In the genomic region with DNA sequence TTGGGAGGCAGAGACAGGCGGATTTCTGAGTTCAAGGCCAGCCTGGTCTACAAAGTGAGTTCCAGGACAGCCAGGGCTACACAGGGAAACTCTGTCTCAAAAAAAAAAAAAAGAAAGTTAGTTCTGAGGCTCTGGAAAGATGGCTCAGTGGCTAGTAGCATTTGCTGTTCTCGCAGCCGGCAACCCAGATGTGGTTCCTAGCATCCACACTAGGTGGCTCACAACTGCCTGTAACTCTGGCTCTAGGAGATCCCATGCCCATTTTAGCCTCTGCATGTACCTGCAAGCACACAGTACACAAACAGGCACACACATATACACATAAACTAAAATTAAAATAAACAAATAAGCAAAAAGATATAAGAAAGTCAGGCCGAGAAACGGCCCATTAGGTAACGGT, we compare ENCODE assay signal across 9 mouse cellular contexts. TPM values are rescaled to one million over a fixed set of nuclear protein-coding genes. Genes with fewer than 3 reads are reported as not detected.
DNase-seq lines count a peak whose midpoint lies in the region; ATAC-seq and TF ChIP-seq lines count a peak whose summit lies in the region.
"Had no signal": no experiment of that assay in that cellular context is flagged by ENCODE, and none has a peak within 500 bp of the region (broad histone marks: within the 10 kb centered on the region; RNA-seq: fewer than 3 reads in every experiment).

No protein-coding gene starts in this region.

- no peak overlapping the region for H3K4me2 ChIP-seq in heart, postnatal 0 days (ENCODE audit: low read depth, low read length)
- H3K4me2 ChIP-seq in heart, embryonic 11.5 days, result no peak overlapping the region
- H3K4me2 ChIP-seq: hindbrain, embryonic 15.5 days had no signal

- H3K27ac ChIP-seq in heart, postnatal 0 days (ENCODE audit: low read depth), result no peak overlapping the region
- H3K27ac ChIP-seq in heart, embryonic 11.5 days (ENCODE audit: low read depth, low read length), result no peak overlapping the region
- H3K27ac ChIP-seq in thymus, adult 2 months (ENCODE audit: control insufficient read depth, insufficient read depth, low read length), result no peak overlapping the region
- no peak overlapping the region for H3K27ac ChIP-seq in midbrain, embryonic 10.5 days (replicated peaks)
- H3K27ac ChIP-seq: hindbrain, embryonic 15.5 days had no signal

- peak; percentile 52 for TF ChIP-seq CTCF in heart, postnatal 0 days (IDR thresholded peaks at IDR 0.05; ENCODE audit: low read depth)
- TF ChIP-seq CTCF in thymus, adult 2 months (IDR thresholded peaks at IDR 0.05; ENCODE audit: borderline replicate concordance, control insufficient read depth, extremely low read depth, insufficient read depth, low read length, poor library complexity), result no peak

- ATAC-seq in heart, postnatal 0 days (ENCODE audit: insufficient read depth, low read depth), result no peak
- ATAC-seq in heart, embryonic 11.5 days (replicated peaks; ENCODE audit: insufficient number of reproducible peaks, low FRiP score, low TSS enrichment), result no peak
- peak; percentile 69; the same call in 1 of the 2 replicates for ATAC-seq in common myeloid progenitor, adult 5-6 weeks (replicated peaks; ENCODE audit: low read depth, poor library complexity, severe bottlenecking)

- no peaks in the 10 kb centered on the region for H3K9me3 ChIP-seq in heart, postnatal 0 days (replicated peaks; ENCODE audit: control insufficient read depth, low read length)
- no peaks in the 10 kb centered on the region for H3K9me3 ChIP-seq in heart, embryonic 11.5 days (replicated peaks; ENCODE audit: control insufficient read depth, low read length)
- no peaks in the 10 kb centered on the region for H3K9me3 ChIP-seq in midbrain, embryonic 10.5 days (replicated peaks)
- H3K9me3 ChIP-seq: hindbrain, embryonic 15.5 days had no signal

- intact Hi-C loops in left cerebral cortex, postnatal 14 days (cut with DNase I), result no loop called here

- H3K4me1 ChIP-seq in heart, postnatal 0 days (ENCODE audit: control insufficient read depth, insufficient read depth), result no peaks in the 10 kb centered on the region
- no peaks in the 10 kb centered on the region for H3K4me1 ChIP-seq in heart, embryonic 11.5 days (ENCODE audit: control insufficient read depth, insufficient read depth, low read length)
- no peaks in the 10 kb centered on the region for H3K4me1 ChIP-seq in thymus, adult 2 months (replicated peaks; ENCODE audit: control insufficient read depth, insufficient read depth, low read length)
- no peaks in the 10 kb centered on the region for H3K4me1 ChIP-seq in midbrain, embryonic 10.5 days
- H3K4me1 ChIP-seq: hindbrain, embryonic 15.5 days had no signal

- no peak overlapping the region for H3K9ac ChIP-seq in heart, postnatal 0 days (replicated peaks; ENCODE audit: low read depth, low read length)
- no peak overlapping the region for H3K9ac ChIP-seq in heart, embryonic 11.5 days (ENCODE audit: low read depth, low read length)
- H3K9ac ChIP-seq: hindbrain, embryonic 15.5 days had no signal

- TF ChIP-seq EP300 in heart, postnatal 0 days (IDR thresholded peaks at IDR 0.05; ENCODE audit: low read depth), result no peak

- no peak overlapping the region for H3K4me3 ChIP-seq in heart, postnatal 0 days (ENCODE audit: low read depth, low read length)
- no peak overlapping the region for H3K4me3 ChIP-seq in heart, embryonic 11.5 days (ENCODE audit: low read depth, low read length)
- no peak overlapping the region for H3K4me3 ChIP-seq in thymus, adult 2 months (ENCODE audit: control insufficient read depth, insufficient read depth, low read length)
- no peak overlapping the region for H3K4me3 ChIP-seq in midbrain, embryonic 10.5 days
- H3K4me3 ChIP-seq: hindbrain, embryonic 15.5 days had no signal

- no peak for TF ChIP-seq POLR2A in thymus, adult 2 months (IDR thresholded peaks at IDR 0.05; ENCODE audit: control insufficient read depth, extremely low read depth, insufficient read depth, low read length, poor library complexity)

- H3K36me3 ChIP-seq in heart, postnatal 0 days (replicated peaks; ENCODE audit: control insufficient read depth, insufficient read depth, low read length), result peaks cover 91% of the 10 kb centered on the region
- peaks cover 26% of the 10 kb centered on the region for H3K36me3 ChIP-seq in heart, embryonic 11.5 days (ENCODE audit: control insufficient read depth, insufficient read depth, low read length)
- H3K36me3 ChIP-seq in thymus, adult 2 months (ENCODE audit: control insufficient read depth, insufficient read depth, low read length), result peaks cover 44% of the 10 kb centered on the region
- H3K36me3 ChIP-seq in midbrain, embryonic 10.5 days, result peaks cover 94% of the 10 kb centered on the region

- H3K27me3 ChIP-seq in heart, postnatal 0 days (ENCODE audit: control insufficient read depth, insufficient read depth, low read length), result no peaks in the 10 kb centered on the region
- H3K27me3 ChIP-seq in heart, embryonic 11.5 days (ENCODE audit: control insufficient read depth, insufficient read depth, low read length), result no peaks in the 10 kb centered on the region
- H3K27me3 ChIP-seq in thymus, adult 2 months (ENCODE audit: control insufficient read depth, insufficient read depth, low read length), result no peaks in the 10 kb centered on the region
- no peaks in the 10 kb centered on the region for H3K27me3 ChIP-seq in midbrain, embryonic 10.5 days (ENCODE audit: low read depth, poor library complexity, severe bottlenecking)
- H3K27me3 ChIP-seq: hindbrain, embryonic 15.5 days had no signal

- 73% methylated on average over 6 of the region's 6 CpGs for WGBS in heart, postnatal 0 days
- 84% methylated on average over 6 of the region's 6 CpGs for WGBS in heart, embryonic 11.5 days (ENCODE audit: insufficient replicate concordance)
- WGBS in thymus, adult 2 months, result 97% methylated on average over 6 of the region's 6 CpGs
- WGBS in midbrain, embryonic 10.5 days, result 82% methylated on average over 6 of the region's 6 CpGs

- DNase-seq in heart, postnatal 0 days (ENCODE audit: low spot score), result peak; percentile 18
- peak; percentile 15 for DNase-seq in thymus, adult 2 months
- no peak for DNase-seq in thymus, postnatal 0 days (ENCODE audit: low spot score)
- peak; percentile 11 to 47 for DNase-seq in left cerebral cortex, postnatal 14 days (ENCODE audit: low spot score in 2 of 2)
- peak; percentile 25 for DNase-seq in thymus, postnatal 25 days
- no peak for DNase-seq in midbrain, embryonic 10.5 days (ENCODE audit: low spot score)

RNA-seq across cellular contexts. Expression of a gene that starts 35.4 kb away (rescaled TPM):
- 13.7 and 76.8 TPM in 2 replicates for total RNA-seq in heart, postnatal 0 days (2014; rRNA removed; ENCODE audit: low replicate concordance)
- 12.0 and 12.3 TPM in 2 replicates for polyA plus RNA-seq in heart, postnatal 0 days (2015; fragmentation: Nextera tagmentation; extraction: Ambion mirVana)
- polyA plus RNA-seq in heart, embryonic 11.5 days (2014; fragmentation: Nextera tagmentation; extraction: Ambion mirVana), result 12.4 and 13.4 TPM in 2 replicates
- 23.3 and 23.4 TPM in 2 replicates for polyA plus RNA-seq in thymus, adult 2 months (2012; rRNA removed)
- 15.1 and 15.4 TPM in 2 replicates for polyA plus RNA-seq in thymus, postnatal 0 days (2015; fragmentation: Nextera tagmentation; extraction: Ambion mirVana)
- 16.4 and 31.2 TPM in 2 replicates for total RNA-seq in common myeloid progenitor, adult 5-6 weeks (2017)
- total RNA-seq in left cerebral cortex, postnatal 14 days (2021), result 10 to 100 TPM; 31.1 to 33.3 TPM
- 12.1 and 15.5 TPM in 2 replicates for polyA plus RNA-seq in midbrain, embryonic 10.5 days (2016; fragmentation: Nextera tagmentation; extraction: Ambion mirVana)

Comparison
In these comparisons a context has a peak if more than half of its experiments do, and no peak if none do; other contexts are left out.
1. DNase-seq: peak in heart, postnatal 0 days (single experiment), thymus, adult 2 months (single experiment), left cerebral cortex, postnatal 14 days (2 of 2) and thymus, postnatal 25 days (single experiment); none in thymus, postnatal 0 days (single experiment) and midbrain, embryonic 10.5 days (single experiment).